Comparison of ENCODE assay signal across 23 mouse cellular contexts in genomic region chr2:122008832-122009231, GRCm38 (mm10). TPM values are rescaled to one million over a fixed set of nuclear protein-coding genes. Genes with fewer than 3 reads are reported as not detected.
A peak's percentile ranks its signal among the peaks of the same experiment; 100 is the strongest.
DNase-seq lines count a peak whose midpoint lies in the region; ATAC-seq lines count a peak whose summit lies in the region.
"Had no signal": no experiment of that assay in that cellular context is flagged by ENCODE, and none has a peak within 500 bp of the region (broad histone marks: within the 10 kb centered on the region; RNA-seq: fewer than 3 reads in every experiment).

No protein-coding gene starts in this region.

- H3K36me3 ChIP-seq in limb, embryonic 10.5 days, result peaks cover 86% of the 10 kb centered on the region
- peaks cover under 1% of the 10 kb centered on the region; the same call in 1 of the 2 replicates for H3K36me3 ChIP-seq in limb, embryonic 11.5 days (ENCODE audit: control insufficient read depth, insufficient read depth, low read length)
- H3K36me3 ChIP-seq in hindbrain, embryonic 16.5 days (ENCODE audit: control insufficient read depth, insufficient read depth, low read length), result peaks cover 7% of the 10 kb centered on the region; the same call in 1 of the 2 replicates

- DNase-seq in forelimb bud, embryonic 11.5 days (ENCODE audit: low read depth, low spot score), result peak; percentile 38
- peak; percentile 50 for DNase-seq in limb, embryonic 10.5 days (ENCODE audit: low spot score)
- peak; percentile 57 for DNase-seq in limb, embryonic 11.5 days (ENCODE audit: low spot score)
- DNase-seq in adrenal gland, adult 18-20 months (ENCODE audit: low spot score in 2 of 2), result no peak
- DNase-seq in left cerebral cortex, adult 9 months (ENCODE audit: low spot score in 2 of 2), result no peak
- DNase-seq: adrenal gland, adult 2 months; adrenal gland, adult 8-10 months; adrenal gland, postnatal 10 days; adrenal gland, postnatal 14 days; adrenal gland, postnatal 25 days; adrenal gland, postnatal 36 days; B cell, adult 2 months; cerebellum, adult 11 months; cerebellum, adult 11-12 months; cerebellum, adult 18-20 months; cerebellum, adult 2 months had no signal

- no peak overlapping the region for H3K4me2 ChIP-seq in limb, embryonic 11.5 days (ENCODE audit: low read depth, severe bottlenecking)
- no peak overlapping the region for H3K4me2 ChIP-seq in hindbrain, embryonic 16.5 days (ENCODE audit: low read length)

- ATAC-seq in limb, embryonic 11.5 days (ENCODE audit: insufficient number of reproducible peaks, low FRiP score, low TSS enrichment, low read depth), result no peak
- ATAC-seq in hindbrain, embryonic 16.5 days, result no peak
- ATAC-seq: activated CD4-positive, CD25-positive, alpha-beta regulatory T cell, adult 4 months; CD4-positive, CD25-positive, alpha-beta regulatory T cell, adult 4 months; Patski had no signal

- no peak overlapping the region for H3K4me3 ChIP-seq in limb, embryonic 10.5 days
- H3K4me3 ChIP-seq in limb, embryonic 11.5 days (ENCODE audit: low read depth, low read length), result no peak overlapping the region
- H3K4me3 ChIP-seq in hindbrain, embryonic 16.5 days (ENCODE audit: low read length), result no peak overlapping the region

- H3K4me1 ChIP-seq in limb, embryonic 10.5 days, result peaks cover 7% of the 10 kb centered on the region
- no peaks in the 10 kb centered on the region for H3K4me1 ChIP-seq in limb, embryonic 11.5 days (ENCODE audit: control insufficient read depth, insufficient read depth, low read length)
- H3K4me1 ChIP-seq in hindbrain, embryonic 16.5 days (ENCODE audit: control insufficient read depth, insufficient read depth, low read depth, low read length), result no peaks in the 10 kb centered on the region

- no peak overlapping the region for H3K9ac ChIP-seq in limb, embryonic 11.5 days (ENCODE audit: low read length)
- no peak overlapping the region for H3K9ac ChIP-seq in hindbrain, embryonic 16.5 days (ENCODE audit: low read depth, low read length)

- no peaks in the 10 kb centered on the region for H3K27me3 ChIP-seq in limb, embryonic 10.5 days (ENCODE audit: low read depth, poor library complexity, severe bottlenecking)
- no peaks in the 10 kb centered on the region for H3K27me3 ChIP-seq in limb, embryonic 11.5 days (ENCODE audit: control insufficient read depth, insufficient read depth, low read length)
- no peaks in the 10 kb centered on the region for H3K27me3 ChIP-seq in hindbrain, embryonic 16.5 days (replicated peaks; ENCODE audit: control insufficient read depth, insufficient read depth, low read length)
- H3K27me3 ChIP-seq: CH12.LX, Patski had no signal

- no peaks in the 10 kb centered on the region for H3K9me3 ChIP-seq in limb, embryonic 10.5 days (replicated peaks)
- no peaks in the 10 kb centered on the region for H3K9me3 ChIP-seq in limb, embryonic 11.5 days (ENCODE audit: control insufficient read depth, low read length)
- H3K9me3 ChIP-seq in hindbrain, embryonic 16.5 days (ENCODE audit: control insufficient read depth, low read length), result no peaks in the 10 kb centered on the region
- H3K9me3 ChIP-seq: G1E had no signal

- 44% methylated on average over 3 of the region's 3 CpGs for WGBS in limb, embryonic 10.5 days
- 22% methylated on average over 3 of the region's 3 CpGs for WGBS in limb, embryonic 11.5 days
- WGBS in hindbrain, embryonic 16.5 days, result 91% methylated on average over 3 of the region's 3 CpGs

- H3K27ac ChIP-seq in limb, embryonic 10.5 days, result no peak overlapping the region
- H3K27ac ChIP-seq in limb, embryonic 11.5 days (replicated peaks; ENCODE audit: low read depth, low read length), result no peak overlapping the region
- no peak overlapping the region for H3K27ac ChIP-seq in hindbrain, embryonic 16.5 days (ENCODE audit: low read depth, low read length)

RNA-seq across cellular contexts. Expression of gene Eif3j1, which starts 19.5 kb away (rescaled TPM):
- polyA plus RNA-seq in limb, embryonic 10.5 days (2016; fragmentation: Nextera tagmentation; extraction: Ambion mirVana), result 13.1 and 13.6 TPM in 2 replicates
- polyA plus RNA-seq in limb, embryonic 11.5 days (2014; fragmentation: Nextera tagmentation; extraction: Ambion mirVana), result 15.1 and 15.4 TPM in 2 replicates
- 9.6 and 11.5 TPM in 2 replicates for polyA plus RNA-seq in hindbrain, embryonic 16.5 days (2015; fragmentation: Nextera tagmentation; extraction: Ambion mirVana)
- total RNA-seq in adrenal gland, adult 18-20 months (2021), result 10 to 100 TPM; 16.9 to 18.7 TPM

RNA-seq across cellular contexts. Expression of gene Mageb3, which starts 52.9 kb away (rescaled TPM):
- polyA plus RNA-seq in limb, embryonic 10.5 days (2016; fragmentation: Nextera tagmentation; extraction: Ambion mirVana), result 0.26 and 0.54 TPM in 2 replicates
- polyA plus RNA-seq in limb, embryonic 11.5 days (2014; fragmentation: Nextera tagmentation; extraction: Ambion mirVana), result 0.21 and 0.35 TPM in 2 replicates
- 0.42 and 0.48 TPM in 2 replicates for polyA plus RNA-seq in hindbrain, embryonic 16.5 days (2015; fragmentation: Nextera tagmentation; extraction: Ambion mirVana)
- not detected for total RNA-seq in adrenal gland, adult 18-20 months (2021)
- total RNA-seq: adrenal gland, adult 2 months; adrenal gland, adult 8-10 months; adrenal gland, postnatal 10 days; adrenal gland, postnatal 14 days; adrenal gland, postnatal 25 days; adrenal gland, postnatal 36 days; CH12.LX; MEL had no signal
- polyA plus RNA-seq: activated CD4-positive, CD25-positive, alpha-beta regulatory T cell, adult 4 months; CD4-positive, CD25-positive, alpha-beta regulatory T cell, adult 4 months; G1E had no signal

RNA-seq across cellular contexts. Expression of gene Ctdspl2, which starts 53.0 kb away (rescaled TPM):
- polyA plus RNA-seq in limb, embryonic 10.5 days (2016; fragmentation: Nextera tagmentation; extraction: Ambion mirVana), result 48.1 and 64.5 TPM in 2 replicates
- polyA plus RNA-seq in limb, embryonic 11.5 days (2014; fragmentation: Nextera tagmentation; extraction: Ambion mirVana), result 63.1 and 68.8 TPM in 2 replicates
- 29.0 and 30.1 TPM in 2 replicates for polyA plus RNA-seq in hindbrain, embryonic 16.5 days (2015; fragmentation: Nextera tagmentation; extraction: Ambion mirVana)
- total RNA-seq in adrenal gland, adult 18-20 months (2021), result 10 to 100 TPM; 19.8 to 25.4 TPM

Comparison
In these comparisons a context has a peak if more than half of its experiments do, and no peak if none do; other contexts are left out.
1. DNase-seq: peak in forelimb bud, embryonic 11.5 days (single experiment), limb, embryonic 10.5 days (single experiment) and limb, embryonic 11.5 days (single experiment); none in adrenal gland, adult 18-20 months (0 of 2) and left cerebral cortex, adult 9 months (0 of 2).